Mouse (Mus musculus): ENCODE results near the gene Zscan2.

DNA sequence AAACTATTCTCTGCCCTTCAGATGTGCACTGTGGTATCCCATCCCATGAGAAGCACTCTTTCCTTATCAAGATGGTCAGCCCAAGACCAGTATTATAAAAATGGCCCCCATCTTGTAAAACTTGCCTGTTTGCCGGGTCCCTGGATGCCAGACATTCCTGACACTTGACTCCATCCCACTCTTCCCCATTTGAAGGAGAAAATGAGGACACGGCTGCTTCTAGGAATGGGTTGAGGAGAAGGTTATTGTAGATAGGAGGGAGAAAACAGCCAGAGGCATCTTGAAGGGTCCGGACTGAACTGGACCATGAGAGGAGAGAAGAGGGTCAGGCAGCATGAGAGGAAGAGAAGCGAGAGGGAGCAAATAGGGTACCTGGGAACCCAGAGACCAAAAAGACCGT is 44.1 kb upstream of the Zscan2 start:
- TF ChIP-seq CTCF (conservative IDR thresholded peaks at IDR 0.05; ENCODE audit: low read length) (no peak), NANOG (IDR thresholded peaks at IDR 0.05; ENCODE audit: borderline replicate concordance, low read length) (no peak)
